Comparison of ENCODE assay signal across 15 mouse cellular contexts in the genomic region with DNA sequence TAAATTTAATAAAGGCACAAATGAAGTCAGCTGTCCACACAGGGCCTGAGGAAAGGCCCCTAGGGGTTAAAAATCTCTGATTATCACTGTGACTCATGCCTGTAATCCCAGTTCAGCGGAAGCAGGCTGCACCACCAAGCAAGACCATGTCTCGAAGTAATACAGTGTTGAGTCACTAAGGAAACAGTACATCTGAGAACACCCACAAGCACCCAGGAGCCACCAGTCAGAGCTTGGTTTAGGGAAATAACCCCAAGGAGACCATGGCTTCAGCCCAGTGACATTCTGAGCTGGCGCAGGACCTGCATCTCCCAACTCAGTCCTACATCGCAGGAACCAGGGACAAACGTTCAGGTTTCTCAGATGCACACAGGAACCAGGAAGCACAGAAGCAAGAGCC. TPM values are rescaled to one million over a fixed set of nuclear protein-coding genes. Genes with fewer than 3 reads are reported as not detected.
DNase-seq lines count a peak whose midpoint lies in the region; ATAC-seq and TF ChIP-seq lines count a peak whose summit lies in the region.
"Had no signal": no experiment of that assay in that cellular context is flagged by ENCODE, and none has a peak within 500 bp of the region (broad histone marks: within the 10 kb centered on the region; RNA-seq: fewer than 3 reads in every experiment).

No protein-coding gene starts in this region.

- no peak overlapping the region for H3K9ac ChIP-seq in heart, embryonic 12.5 days
- no peak overlapping the region for H3K9ac ChIP-seq in stomach, embryonic 14.5 days (replicated peaks; ENCODE audit: low read depth, low read length)
- H3K9ac ChIP-seq in forebrain, embryonic 11.5 days (ENCODE audit: low read length) = no peak overlapping the region
- H3K9ac ChIP-seq: forebrain, embryonic 12.5 days; midbrain, embryonic 15.5 days had no signal

- H3K4me2 ChIP-seq in heart, embryonic 12.5 days = no peak overlapping the region
- no peak overlapping the region for H3K4me2 ChIP-seq in stomach, embryonic 14.5 days (replicated peaks; ENCODE audit: low read depth, low read length)
- H3K4me2 ChIP-seq in forebrain, embryonic 11.5 days (ENCODE audit: low read depth, low read length, severe bottlenecking) = no peak overlapping the region
- H3K4me2 ChIP-seq: forebrain, embryonic 12.5 days; midbrain, embryonic 15.5 days had no signal

- intact Hi-C loops in gastrocnemius, adult 2 months (cut with DNase I) = no loop called here

- TF ChIP-seq POLR2A in embryonic fibroblast, embryonic 13.5 days (IDR thresholded peaks at IDR 0.05; ENCODE audit: low read depth, low read length) = no peak

- H3K4me3 ChIP-seq in heart, embryonic 12.5 days = no peak overlapping the region
- H3K4me3 ChIP-seq in embryonic fibroblast, embryonic 13.5 days (ENCODE audit: insufficient read depth, low read length) = no peak overlapping the region
- H3K4me3 ChIP-seq in stomach, embryonic 14.5 days (ENCODE audit: low read depth, low read length) = no peak overlapping the region
- H3K4me3 ChIP-seq in gastrocnemius, adult 2 months = no peak overlapping the region
- no peak overlapping the region for H3K4me3 ChIP-seq in forebrain, embryonic 11.5 days (ENCODE audit: low read depth, low read length)
- H3K4me3 ChIP-seq: forebrain, embryonic 12.5 days; hindbrain, embryonic 10.5 days; midbrain, embryonic 15.5 days had no signal

- no peak overlapping the region for H3K27ac ChIP-seq in heart, embryonic 12.5 days (ENCODE audit: poor library complexity, severe bottlenecking)
- H3K27ac ChIP-seq in embryonic fibroblast, embryonic 13.5 days (ENCODE audit: insufficient read depth, low read length) = peak overlapping the region; percentile 10
- H3K27ac ChIP-seq in stomach, embryonic 14.5 days (ENCODE audit: low read length) = no peak overlapping the region
- no peak overlapping the region for H3K27ac ChIP-seq in gastrocnemius, adult 2 months
- no peak overlapping the region for H3K27ac ChIP-seq in forebrain, embryonic 11.5 days (ENCODE audit: low read depth, low read length)
- H3K27ac ChIP-seq: forebrain, embryonic 12.5 days; hindbrain, embryonic 10.5 days; midbrain, embryonic 15.5 days had no signal

- H3K36me3 ChIP-seq in heart, embryonic 12.5 days = peaks cover 14% of the 10 kb centered on the region
- no peaks in the 10 kb centered on the region for H3K36me3 ChIP-seq in stomach, embryonic 14.5 days (ENCODE audit: control insufficient read depth, insufficient read depth, low read length)
- no peaks in the 10 kb centered on the region for H3K36me3 ChIP-seq in forebrain, embryonic 11.5 days (ENCODE audit: control insufficient read depth, insufficient read depth, low read length)
- H3K36me3 ChIP-seq: forebrain, embryonic 12.5 days; hindbrain, embryonic 10.5 days; midbrain, embryonic 15.5 days had no signal

- H3K4me1 ChIP-seq in heart, embryonic 12.5 days (replicated peaks) = no peaks in the 10 kb centered on the region
- 0 out of 2 replicates have a peak, but pooled peaks cover 4% of the 10 kb centered on the region for H3K4me1 ChIP-seq in embryonic fibroblast, embryonic 13.5 days (ENCODE audit: control insufficient read depth, insufficient read depth, low read length)
- no peaks in the 10 kb centered on the region for H3K4me1 ChIP-seq in stomach, embryonic 14.5 days (ENCODE audit: control insufficient read depth, insufficient read depth, low read length)
- H3K4me1 ChIP-seq in forebrain, embryonic 11.5 days (replicated peaks; ENCODE audit: control insufficient read depth, insufficient read depth, low read length) = no peaks in the 10 kb centered on the region
- H3K4me1 ChIP-seq: forebrain, embryonic 12.5 days; hindbrain, embryonic 10.5 days; midbrain, embryonic 15.5 days had no signal

- no peaks in the 10 kb centered on the region for H3K9me3 ChIP-seq in heart, embryonic 12.5 days (replicated peaks)
- H3K9me3 ChIP-seq in stomach, embryonic 14.5 days (ENCODE audit: control insufficient read depth, low read depth, low read length) = no peaks in the 10 kb centered on the region
- no peaks in the 10 kb centered on the region for H3K9me3 ChIP-seq in forebrain, embryonic 11.5 days (ENCODE audit: control insufficient read depth, low read length)
- H3K9me3 ChIP-seq: forebrain, embryonic 12.5 days; hindbrain, embryonic 10.5 days; midbrain, embryonic 15.5 days had no signal

- no peak for TF ChIP-seq CTCF in embryonic fibroblast, embryonic 13.5 days (IDR thresholded peaks at IDR 0.05; ENCODE audit: borderline replicate concordance, insufficient read depth, low read length)
- no peak for TF ChIP-seq CTCF in gastrocnemius, adult 2 months (IDR thresholded peaks at IDR 0.05)

- WGBS in heart, embryonic 12.5 days = 69% methylated on average over 5 of the region's 5 CpGs
- WGBS in stomach, embryonic 14.5 days = 66% methylated on average over 5 of the region's 5 CpGs
- WGBS in forebrain, embryonic 11.5 days = 89% methylated on average over 5 of the region's 5 CpGs

- no peak for ATAC-seq in heart, embryonic 12.5 days (ENCODE audit: insufficient number of reproducible peaks, low FRiP score)
- peak; percentile 58 for ATAC-seq in CD4-positive, CD25-positive, alpha-beta regulatory T cell, adult 4 months
- 0 out of 2 replicates have a peak, but pooled peaks have one; percentile 23 for ATAC-seq in stomach, embryonic 14.5 days (ENCODE audit: insufficient number of reproducible peaks, insufficient read depth, low FRiP score, low read depth)
- no peak for ATAC-seq in forebrain, embryonic 11.5 days (replicated peaks; ENCODE audit: low FRiP score)
- ATAC-seq: midbrain, embryonic 15.5 days had no signal

- no peaks in the 10 kb centered on the region for H3K27me3 ChIP-seq in heart, embryonic 12.5 days (replicated peaks)
- H3K27me3 ChIP-seq in stomach, embryonic 14.5 days (ENCODE audit: control insufficient read depth, insufficient read depth, low read length) = no peaks in the 10 kb centered on the region
- no peaks in the 10 kb centered on the region for H3K27me3 ChIP-seq in forebrain, embryonic 11.5 days (ENCODE audit: control insufficient read depth, insufficient read depth, low read length)
- H3K27me3 ChIP-seq: forebrain, embryonic 12.5 days; midbrain, embryonic 15.5 days had no signal

- peak; percentile 42 to 50 for DNase-seq in heart, adult 9 months (ENCODE audit: low spot score in 2 of 2)
- no peak for DNase-seq in cerebellum, adult 11-12 months
- no peak for DNase-seq in gastrocnemius, adult 2 months
- no peak for DNase-seq in forebrain, embryonic 11.5 days (ENCODE audit: low spot score)
- DNase-seq: cerebellum, adult 8-10 months; gastrocnemius, postnatal 14 days; kidney, adult 18-20 months; lung, postnatal 36 days had no signal

RNA-seq across cellular contexts. Expression of gene Atg10, which starts 17.5 kb away (rescaled TPM):
- 24.4 and 25.5 TPM in 2 replicates for polyA plus RNA-seq in heart, embryonic 12.5 days (2016; fragmentation: Nextera tagmentation; extraction: Ambion mirVana)
- polyA plus RNA-seq in CD4-positive, CD25-positive, alpha-beta regulatory T cell, adult 4 months (2017; shearing (Covaris generic)) = 10 to 100 TPM; 20.0 to 21.7 TPM
- polyA plus RNA-seq in embryonic fibroblast, embryonic 13.5 days (2011; ENCODE audit: insufficient read length, low read depth, missing spikeins) = 9.6 and 9.8 TPM in 2 replicates
- 14.7 and 15.0 TPM in 2 replicates for polyA plus RNA-seq in stomach, embryonic 14.5 days (2014; fragmentation: Nextera tagmentation; extraction: Ambion mirVana)
- 10 to 100 TPM in 1 of 2 experiments, 1 to 10 TPM in 1; 9.6 to 14.9 TPM for total RNA-seq in gastrocnemius, adult 2 months (2021)
- polyA plus RNA-seq in forebrain, embryonic 11.5 days (2014; fragmentation: Nextera tagmentation; extraction: Ambion mirVana) = 12.8 and 13.0 TPM in 2 replicates

Comparison
In these comparisons a context has a peak if more than half of its experiments do, and no peak if none do; other contexts are left out.
1. DNase-seq: peak in heart, adult 9 months (2 of 2); none in cerebellum, adult 11-12 months (single experiment), gastrocnemius, adult 2 months (single experiment) and forebrain, embryonic 11.5 days (single experiment).
2. ATAC-seq: peak in CD4-positive, CD25-positive, alpha-beta regulatory T cell, adult 4 months (single experiment) and stomach, embryonic 14.5 days (single experiment); none in heart, embryonic 12.5 days (single experiment) and forebrain, embryonic 11.5 days (single experiment).